Mouse (Mus musculus) spleen, adult 10 weeks (tissue): ENCODE data around the gene Gm3187. TPM values are rescaled to one million over a fixed set of nuclear protein-coding genes. Genes with fewer than 3 reads are reported as not detected.

ENCODE experiments used
- polyA plus RNA-seq: library from polyadenylated mRNA; stranded (reverse); fragments of 350-450 nt; fragmentation: Illumina TruSeq; extraction: RNeasy Lipid Tissue Mini Kit (QIAGEN cat#74804); gene quantifications from one replicate; pipeline ENCODE4 v1.2.3, GENCODE M21; 2015; ENCODE audit warnings: low replicate concordance; ENCODE audit not compliant: insufficient read depth

Gm3187 gene
- not detected for polyA plus RNA-seq

GRCm38 (mm10) chr14:5483907-5484306, at the start of gene Gm3187:
Gene Gm3187 (plus strand): TSS chr14:5484207.

GRCm38 (mm10) chr14:5455367-5455766, 28.6 kb upstream of the Gm3187 start, which contains the start of gene Gm3194:
Gene Gm3194 (minus strand): TSS chr14:5455467.

DNA sequence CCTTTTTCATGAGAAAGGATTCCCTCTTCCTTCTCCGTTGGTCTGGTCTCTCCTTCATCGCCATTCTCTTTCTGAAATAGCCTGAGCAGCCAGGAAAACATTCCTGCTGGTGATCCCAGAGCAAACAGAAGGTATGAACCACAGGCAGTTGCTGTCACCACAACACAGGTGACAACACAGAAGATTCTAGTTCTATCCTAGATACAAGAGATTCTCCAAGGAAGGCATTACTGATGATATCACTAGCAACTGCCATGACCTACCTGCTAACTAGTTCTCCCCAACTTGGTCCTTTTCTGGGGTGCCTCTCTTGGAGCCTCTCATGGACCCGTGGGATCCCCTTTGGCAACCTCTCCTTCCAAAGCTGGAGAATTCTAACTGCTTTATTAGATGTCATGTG, 6.3 kb upstream of the Gm3187 start, which contains the start of gene Gm8246:
Gene Gm8246, minus strand, starts transcription at position 101 of the 400 bp plus-strand sequence.

DNA sequence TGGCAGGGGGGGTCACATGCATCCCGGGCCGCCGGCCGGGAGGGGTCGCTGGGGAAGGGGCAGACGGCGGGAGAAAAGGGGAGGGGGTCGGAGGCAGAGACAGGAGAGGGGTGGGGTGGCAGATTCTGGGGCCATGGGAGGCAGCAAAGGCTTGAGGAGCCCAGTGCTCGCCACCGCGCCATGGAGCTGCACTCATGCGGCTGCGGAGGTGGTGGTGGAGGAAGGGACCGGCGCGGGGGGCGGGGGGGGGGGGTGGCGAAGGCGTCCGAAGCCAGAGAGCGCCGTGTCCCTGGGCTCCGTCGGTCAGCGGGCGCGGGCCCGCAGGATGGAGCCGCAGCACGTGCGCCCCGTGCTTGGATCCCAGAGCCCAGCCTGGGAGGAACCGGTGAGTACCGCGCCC, 17.4 kb downstream of the Gm3187 start, which contains the start of gene Gm3488:
Gene Gm3488, plus strand, starts transcription at position 301 of the 400 bp plus-strand sequence.

GRCm38 (mm10) chr14:5538196-5538595, 54.2 kb downstream of the Gm3187 start, which contains the start of gene Gm3532:
Gene Gm3532 (plus strand): TSS chr14:5538496.

Other genes starting within 250 kb of the Gm3187 start
- not detected for gene Gm3526, start 223.6 kb upstream of the Gm3187 start, polyA plus RNA-seq
- gene Gm3542, start 149.3 kb upstream of the Gm3187 start, polyA plus RNA-seq = not detected
- gene Gm3500, start 95.2 kb upstream of the Gm3187 start, polyA plus RNA-seq = 0.81 TPM
- gene Gm3194, start 28.7 kb upstream of the Gm3187 start, polyA plus RNA-seq = 0.44 TPM
- gene Gm8246, start 6.4 kb upstream of the Gm3187 start, polyA plus RNA-seq = not detected
- 0.66 TPM for gene Gm3488, start 17.5 kb downstream of the Gm3187 start, polyA plus RNA-seq
- not detected for gene Gm3532, start 54.3 kb downstream of the Gm3187 start, polyA plus RNA-seq
- gene Gm8265, start 148.8 kb downstream of the Gm3187 start, polyA plus RNA-seq = not detected
- not detected for gene Gm9603, start 203.2 kb downstream of the Gm3187 start, polyA plus RNA-seq